Mouse (Mus musculus): Measurements from ENCODE around the gene Pard3.

DNA sequence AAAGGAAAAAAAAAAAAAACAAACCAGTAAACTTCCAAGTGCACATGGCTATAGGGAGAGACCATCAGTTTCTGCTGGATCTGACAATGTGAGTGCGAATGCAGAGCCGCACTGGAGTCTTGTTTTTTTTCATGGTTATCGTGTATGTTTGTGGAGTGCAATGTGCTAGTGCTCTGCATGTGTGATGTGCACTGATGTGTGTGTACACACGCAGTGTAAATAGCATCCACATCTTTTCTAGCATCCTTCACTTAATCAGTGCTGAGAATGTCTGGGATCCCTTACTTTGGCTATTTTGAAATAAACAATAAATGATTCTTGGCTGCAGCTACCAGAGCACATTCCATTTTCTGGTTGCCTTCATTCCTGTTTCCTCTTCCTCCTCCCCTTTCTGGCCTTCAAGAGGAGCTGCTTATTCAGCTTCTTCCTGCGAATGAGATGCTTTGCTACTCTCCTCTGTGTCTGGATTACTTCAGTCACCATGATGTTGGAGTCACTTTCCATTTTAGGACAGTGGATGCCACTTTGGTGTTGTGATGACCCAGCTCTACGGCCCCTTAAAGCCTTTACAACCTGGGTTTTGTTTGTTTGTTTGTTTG lies 239.3 kb downstream of the Pard3 start:
- TF ChIP-seq CTCF (conservative IDR thresholded peaks at IDR 0.05; ENCODE audit: low read length), result no peak
- no peak for TF ChIP-seq POU5F1 (IDR thresholded peaks at IDR 0.05; ENCODE audit: borderline replicate concordance, low read length)
- no peak for TF ChIP-seq NANOG (IDR thresholded peaks at IDR 0.05; ENCODE audit: borderline replicate concordance, low read length)

Measured in E14TG2a.4 (cell line).